Mouse (Mus musculus) lung, postnatal 10 days (tissue): Measurements from ENCODE around the gene Cyb5b.
"Not testable (repeated sequence)": the region's sequence is repeated elsewhere in the genome, so short reads cannot be mapped to it uniquely, and the experiment has no call there.

ENCODE experiments used
- DNase-seq: peaks from one replicate; pipeline ENCODE4 v3.0.0; 2021

Cyb5b gene

DNA sequence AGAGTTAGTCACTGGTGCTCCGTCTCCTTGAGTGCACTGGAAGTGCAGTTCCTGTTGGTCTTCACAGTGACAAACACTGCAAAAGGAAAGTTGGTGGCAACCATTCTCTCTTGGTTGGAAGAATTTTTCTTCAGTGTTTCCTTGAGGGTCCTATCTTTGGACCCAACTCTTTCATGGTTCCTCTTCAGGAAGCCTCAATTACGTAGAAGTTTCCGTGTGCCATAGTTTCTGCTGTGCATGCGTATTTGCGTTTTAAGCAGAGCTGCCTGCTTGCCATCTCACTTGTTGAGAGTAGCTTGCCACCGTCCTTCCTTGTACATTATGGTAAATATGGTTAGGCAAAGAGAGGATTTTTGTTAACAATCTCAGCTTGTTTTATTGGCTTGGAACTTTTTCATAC is 30.7 kb downstream of the Cyb5b start:
- DNase-seq: no peak

- peak; percentile 66 for DNase-seq
Measured at GRCm38 (mm10) chr8:107184996-107185395, 34.6 kb downstream of the Cyb5b start.

GRCm38 (mm10) chr8:107186659-107187390 is 36.4 kb downstream of the Cyb5b start:
- no peak for DNase-seq

DNA sequence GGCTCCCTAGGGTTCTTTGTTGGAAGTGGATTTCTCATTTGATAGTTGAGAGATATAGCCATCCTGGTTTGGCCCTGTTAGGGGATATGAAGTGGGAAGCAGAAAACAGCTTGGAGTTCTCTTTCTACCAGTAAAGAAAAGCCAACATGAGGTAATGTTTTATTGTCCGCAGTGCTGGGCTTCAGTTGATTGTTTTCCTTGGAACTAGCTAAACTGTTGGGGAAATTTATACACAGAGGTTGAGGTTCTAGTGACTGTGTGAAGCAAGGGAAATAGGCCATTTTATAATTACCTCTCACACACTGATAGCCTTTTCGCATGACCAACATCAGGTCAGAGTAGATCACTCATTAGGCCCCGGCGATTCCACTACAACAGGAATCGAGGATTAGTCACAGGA is 37.2 kb downstream of the Cyb5b start:
- no peak for DNase-seq

- DNase-seq: peak; percentile 34
Measured at GRCm38 (mm10) chr8:107192631-107193030, 42.2 kb downstream of the Cyb5b start.

- no peak for DNase-seq
Measured at GRCm38 (mm10) chr8:107193331-107193730, 42.9 kb downstream of the Cyb5b start.

DNA sequence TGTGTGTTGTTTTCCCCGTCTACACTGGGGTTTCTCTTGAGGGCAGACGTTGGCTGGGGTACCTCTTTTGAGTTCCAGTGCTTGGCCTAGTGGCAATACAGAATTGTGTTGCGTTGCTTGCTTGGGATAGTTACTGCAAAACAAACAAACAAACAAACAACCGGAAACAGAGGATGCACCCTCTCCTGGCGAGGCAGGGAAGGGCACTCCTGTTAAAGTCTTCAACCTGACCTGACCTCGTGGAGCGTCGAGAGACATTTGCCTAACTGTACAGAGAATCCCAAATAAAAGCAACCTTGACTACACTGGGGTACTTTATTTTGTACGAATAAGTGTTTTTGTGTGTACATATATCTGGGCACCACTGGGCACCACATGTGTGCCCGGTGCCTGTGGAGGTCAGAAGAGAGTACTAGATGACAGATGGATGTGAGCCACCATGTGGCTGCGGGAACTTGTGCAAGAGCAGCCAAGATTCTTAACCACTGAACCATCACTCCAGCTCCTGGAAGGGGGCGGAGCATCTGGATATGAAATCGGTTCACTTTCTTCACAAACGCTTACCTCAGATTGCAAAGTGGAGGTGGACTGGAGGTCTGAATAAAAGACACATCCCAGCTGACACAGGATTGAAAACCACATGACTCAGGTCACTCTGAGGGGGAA is 44.5 kb downstream of the Cyb5b start:
- no peak for DNase-seq

DNA sequence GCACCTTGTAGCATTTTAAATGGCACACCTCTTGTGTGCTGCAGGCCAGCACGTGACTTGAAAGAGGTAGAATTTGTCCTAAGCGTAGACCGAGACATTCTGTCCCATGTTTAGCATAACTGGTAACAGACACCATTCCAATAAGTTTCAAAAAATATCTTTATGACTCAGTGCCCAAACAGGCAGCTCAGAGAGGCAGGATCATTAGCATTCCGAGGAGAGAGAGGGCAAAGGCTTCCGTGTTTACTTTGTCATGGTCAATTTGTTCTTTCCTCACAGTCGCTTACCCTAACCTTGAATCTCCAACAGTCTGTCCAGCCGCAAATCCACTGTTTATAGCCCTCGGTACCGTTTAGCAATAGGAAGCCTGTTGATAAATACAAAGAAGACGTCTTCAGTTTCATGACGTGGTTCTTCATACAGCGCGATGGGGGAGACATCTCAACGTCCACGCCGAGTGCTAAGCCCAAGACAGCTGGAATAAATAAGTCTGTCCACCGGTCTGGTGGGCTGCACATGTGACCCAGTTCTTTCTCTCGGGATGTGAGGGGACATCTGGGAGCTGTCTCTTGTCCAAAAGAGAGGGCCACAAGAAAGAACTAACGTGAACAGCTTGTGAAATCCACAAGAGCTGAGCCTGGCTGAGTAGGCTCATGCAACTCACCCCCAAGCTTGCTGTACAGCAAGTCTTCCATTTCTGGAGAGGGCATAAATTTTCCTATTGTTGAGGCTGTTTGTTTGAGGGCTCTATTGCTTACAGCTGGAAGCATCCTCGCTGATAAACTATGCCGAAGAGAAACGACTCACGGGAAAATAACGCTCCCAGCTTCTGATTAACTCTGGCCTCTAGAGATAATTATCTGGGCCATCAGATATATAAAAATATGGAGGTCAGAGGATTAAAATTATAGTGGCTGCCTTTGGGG is 47.7 kb downstream of the Cyb5b start:
- no peak for DNase-seq

GRCm38 (mm10) chr8:107205164-107205563 is 54.7 kb downstream of the Cyb5b start:
- peak; percentile 49 for DNase-seq

DNA sequence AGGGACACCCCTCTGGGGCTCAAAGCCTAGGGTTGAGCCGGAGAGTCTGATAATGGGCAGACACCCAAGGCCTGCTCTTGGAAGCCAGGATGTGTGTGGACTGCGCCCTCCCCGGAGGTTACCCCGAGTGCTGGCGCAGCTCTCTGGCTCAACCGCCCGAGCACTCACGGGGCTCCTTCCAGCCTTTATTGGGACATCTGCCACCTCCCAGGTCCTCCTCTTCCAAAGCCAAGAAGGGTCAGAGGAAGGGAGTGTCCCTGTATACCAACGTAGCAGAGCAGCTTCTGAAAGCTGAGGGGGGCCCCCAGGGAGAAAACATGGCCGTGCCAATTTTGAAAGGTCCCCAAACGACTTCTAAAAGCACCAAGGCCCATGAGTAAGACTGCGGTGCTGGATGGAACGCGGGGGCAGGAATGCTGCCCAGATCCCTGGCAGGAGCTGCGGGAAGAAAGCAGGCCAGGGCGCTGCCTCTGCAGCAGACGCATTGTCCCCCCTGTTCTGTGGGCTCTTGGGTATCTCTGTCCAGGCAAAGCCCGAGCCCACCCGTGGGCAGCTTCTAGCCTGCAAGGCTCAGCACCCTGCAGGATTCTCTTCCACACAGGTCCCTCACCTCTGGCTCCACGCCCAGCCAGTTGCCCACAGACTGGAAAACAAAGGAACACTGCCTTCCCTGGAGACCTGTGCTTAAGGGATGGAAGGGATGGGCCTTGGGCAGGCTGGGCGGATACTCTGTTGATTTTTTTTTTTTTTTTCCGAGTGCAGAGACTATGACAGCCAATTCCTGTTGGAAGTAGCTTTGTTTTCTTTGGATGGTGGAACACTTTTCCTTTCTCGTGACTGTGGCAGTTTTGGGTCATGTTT is 55.5 kb downstream of the Cyb5b start:
- DNase-seq: peak; percentile 82

- no peak for DNase-seq
Measured at GRCm38 (mm10) chr8:107206782-107207525, 56.5 kb downstream of the Cyb5b start.

DNA sequence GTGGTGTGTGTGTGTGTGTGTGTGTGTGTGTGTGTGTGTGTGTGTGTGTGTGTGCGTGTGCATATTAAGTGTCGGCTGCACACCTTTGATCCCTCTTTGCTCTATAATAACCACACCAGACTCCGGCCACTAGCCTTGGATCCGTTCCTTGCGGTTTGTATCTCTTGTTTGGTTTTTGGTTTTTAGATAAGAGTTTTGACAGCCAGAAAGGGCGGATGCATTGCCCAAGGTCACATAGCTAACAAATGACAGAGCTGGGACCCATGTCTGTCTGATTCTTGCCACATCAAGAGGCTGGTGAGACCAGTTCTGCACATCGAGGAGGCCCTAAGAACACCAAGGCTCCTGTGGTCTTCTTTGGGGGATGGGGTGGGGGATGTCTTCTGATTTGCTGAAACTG is 58.7 kb downstream of the Cyb5b start:
- DNase-seq: no peak

- DNase-seq: no peak
Measured at GRCm38 (mm10) chr8:107212006-107212405, 61.6 kb downstream of the Cyb5b start.

DNA sequence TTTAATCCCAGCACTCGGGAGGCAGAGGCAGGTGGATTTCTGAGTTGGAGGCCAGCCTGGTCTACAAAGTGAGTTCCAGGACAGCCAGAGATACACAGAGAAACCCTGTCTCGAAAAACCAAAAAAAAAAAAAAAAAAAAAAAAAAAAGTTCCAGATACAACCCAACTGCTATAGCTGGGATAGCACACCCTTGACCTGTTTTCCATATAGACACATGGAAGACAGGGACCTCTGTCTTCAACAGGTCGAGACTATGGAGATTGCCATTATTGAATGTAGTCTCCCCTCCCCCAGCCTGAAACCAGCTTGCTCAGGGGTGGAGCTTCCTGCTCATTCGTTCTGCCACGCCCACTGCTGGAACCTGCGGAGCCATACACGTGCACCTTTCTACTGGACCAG is 66.8 kb downstream of the Cyb5b start:
- DNase-seq: not testable (repeated sequence)

GRCm38 (mm10) chr8:107218091-107218490 is 67.7 kb downstream of the Cyb5b start:
- DNase-seq: no peak

DNA sequence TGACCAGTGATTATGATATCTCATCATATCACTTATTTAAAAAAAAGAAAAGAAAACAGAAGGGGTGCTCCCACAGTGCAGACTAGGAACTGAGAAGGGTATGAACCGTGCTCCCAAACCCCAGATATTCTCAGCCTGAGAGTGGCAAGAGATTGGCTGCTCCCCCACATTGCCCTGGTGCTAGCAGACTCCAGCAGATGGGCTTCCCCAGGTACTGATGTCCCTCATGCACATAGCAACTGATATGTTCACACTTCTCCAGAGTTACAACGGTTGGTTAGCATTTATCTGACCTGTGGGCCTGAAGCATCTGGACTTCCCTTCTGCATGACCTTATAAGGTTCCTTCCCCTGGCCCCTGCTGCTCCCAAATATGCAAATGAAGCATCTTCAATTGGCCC is 68.6 kb downstream of the Cyb5b start:
- no peak for DNase-seq

- DNase-seq: no peak
Measured at GRCm38 (mm10) chr8:107221924-107222851, 71.7 kb downstream of the Cyb5b start.

GRCm38 (mm10) chr8:107226183-107226582 is 75.7 kb downstream of the Cyb5b start:
- peak; percentile 72 for DNase-seq

- no peak for DNase-seq
Measured at GRCm38 (mm10) chr8:107227011-107227626, 76.7 kb downstream of the Cyb5b start.

- no peak for DNase-seq
Measured at GRCm38 (mm10) chr8:107233251-107233650, 82.8 kb downstream of the Cyb5b start.
